Mouse (Mus musculus) liver, embryonic 14.5 days (tissue): ENCODE results near the gene Plg.

Experiments used
- CTCF ChIP-seq: IDR thresholded peaks from 2 replicates; pipeline ENCODE4 v1.5.1; 2016; ENCODE audit warnings: antibody characterized with exemption, low read depth, control low read depth
- EP300 ChIP-seq: IDR thresholded peaks from 2 replicates; pipeline ENCODE4 v1.6.1; 2016; ENCODE audit warnings: antibody characterized with exemption, low read depth

GRCm38 (mm10) chr17:12419491-12420079 lies 41.2 kb downstream of the Plg start:
- TF ChIP-seq CTCF (no peak), EP300 (no peak)
